Mouse (Mus musculus) neural tube, embryonic 11.5 days (tissue): ENCODE data around the gene Dock4. TPM values are rescaled to one million over a fixed set of nuclear protein-coding genes. Genes with fewer than 3 reads are reported as not detected.

Experiments
- ATAC-seq: fragments of 200-750 bp; cut with Nextera tagmentation; 2 replicates; pipeline ENCODE4 v1.8.0; 2017; ENCODE audit warnings: moderate number of reproducible peaks, mild to moderate bottlenecking, moderate TSS enrichment, moderate library complexity; ENCODE audit not compliant: insufficient read depth, low FRiP score, low TSS enrichment
- DNase-seq: peaks from one replicate; pipeline ENCODE4 v3.0.0-alpha.2; 2015; ENCODE audit warnings: low spot score
- H3K27ac ChIP-seq: fragments of 300-500 bp; sonication (generic); 2 replicates; pipeline ENCODE4 v1.5.1; 2014; ENCODE audit warnings: low read depth, mild to moderate bottlenecking, low read length
- H3K27me3 ChIP-seq: fragments of 300-500 bp; sonication (generic); 2 replicates; pipeline ENCODE4 v1.6.1; 2014; ENCODE audit warnings: mild to moderate bottlenecking, low read length, mixed read lengths; ENCODE audit not compliant: control insufficient read depth, insufficient read depth
- H3K36me3 ChIP-seq: fragments of 300-500 bp; sonication (generic); 2 replicates; pipeline ENCODE4 v1.6.1; 2014; ENCODE audit warnings: mild to moderate bottlenecking, low read length, moderate library complexity, mixed read lengths; ENCODE audit not compliant: control insufficient read depth, insufficient read depth
- H3K4me1 ChIP-seq: fragments of 300-500 bp; sonication (generic); 2 replicates; pipeline ENCODE4 v1.6.1; 2014; ENCODE audit warnings: low read length, mixed read lengths; ENCODE audit not compliant: control insufficient read depth, insufficient read depth
- H3K4me2 ChIP-seq: fragments of 300-500 bp; sonication (generic); 2 replicates; pipeline ENCODE4 v1.6.1; 2014; ENCODE audit warnings: low read depth, mild to moderate bottlenecking, moderate library complexity
- H3K4me3 ChIP-seq: fragments of 300-500 bp; sonication (generic); 2 replicates; pipeline ENCODE4 v1.5.1; 2014; ENCODE audit warnings: low read depth, low read length
- H3K9ac ChIP-seq: fragments of 300-500 bp; sonication (generic); 2 replicates; pipeline ENCODE4 v1.6.1; 2014; ENCODE audit warnings: mild to moderate bottlenecking, low read length
- H3K9me3 ChIP-seq: fragments of 300-500 bp; sonication (generic); 2 replicates; pipeline ENCODE4 v1.6.1; 2016; ENCODE audit warnings: low read length; ENCODE audit not compliant: control insufficient read depth
- WGBS: fragments of 180-500 bp; shearing (Covaris S2); extraction: QIAGEN DNeasy Blood & Tissue Kit; methylation state at CpG from one replicate; pipeline ENCODE4 v1.1.7; 2014; 5-methylcytosine and 5-hydroxymethylcytosine counted together
- polyA plus RNA-seq: library from polyadenylated mRNA; unstranded; fragments of >200 nt; fragmentation: Nextera tagmentation; extraction: Ambion mirVana; gene quantifications from 2 replicates; pipeline ENCODE4 v1.2.1, GENCODE M21; 2014

Dock4 gene
- polyA plus RNA-seq, 1 experiment from 2014 or later: 19.6 TPM

DNA sequence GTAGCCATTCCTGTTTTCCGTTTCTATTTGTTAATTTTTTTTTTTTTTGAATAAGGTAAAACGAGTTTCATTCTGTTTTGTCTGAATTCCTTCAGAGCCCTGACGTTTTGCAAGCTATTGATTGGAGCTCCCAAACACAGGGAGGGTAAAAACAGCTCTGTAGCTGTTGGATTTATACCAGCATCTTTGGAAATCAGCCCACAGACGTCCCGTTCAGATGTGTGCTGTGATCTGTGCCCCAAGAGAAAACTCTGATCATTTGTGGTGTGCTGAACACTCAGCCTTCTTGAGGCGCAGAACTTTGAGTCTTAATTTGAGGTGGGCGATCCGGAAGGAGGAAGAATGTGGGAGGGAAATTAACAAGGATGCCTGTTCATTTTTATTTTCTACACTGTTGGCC lies 62.7 kb downstream of the Dock4 start:
- Histone ChIP-seq H3K9ac (no peak overlapping the region), H3K4me3 (no peak overlapping the region), H3K27me3 (no peaks in the 10 kb centered on the region), H3K4me1 (peaks cover 8% of the 10 kb centered on the region; the same call in 1 of the 2 replicates), H3K36me3 (no peaks in the 10 kb centered on the region), H3K4me2 (no peak overlapping the region), H3K27ac (no peak overlapping the region), H3K9me3 (no peaks in the 10 kb centered on the region)
- DNase-seq (no peak), ATAC-seq (no peak)
- WGBS: 62% methylated on average over 8 of the region's 8 CpGs

- Histone ChIP-seq H3K4me3 (no peak overlapping the region), H3K9me3 (no peaks in the 10 kb centered on the region), H3K9ac (no peak overlapping the region), H3K27me3 (no peaks in the 10 kb centered on the region), H3K36me3 (no peaks in the 10 kb centered on the region), H3K4me1 (peaks cover 8% of the 10 kb centered on the region; the same call in 1 of the 2 replicates), H3K27ac (peak overlapping the region; percentile 45; the same call in 1 of the 2 replicates), H3K4me2 (no peak overlapping the region)
- ATAC-seq (no peak; the same call in 1 of the 2 replicates), DNase-seq (no peak)
- 53% methylated on average over 8 of the region's 8 CpGs for WGBS
These were observed 66.1 kb downstream of the Dock4 start for GRCm38 (mm10) chr12:40511643-40512369.

DNA sequence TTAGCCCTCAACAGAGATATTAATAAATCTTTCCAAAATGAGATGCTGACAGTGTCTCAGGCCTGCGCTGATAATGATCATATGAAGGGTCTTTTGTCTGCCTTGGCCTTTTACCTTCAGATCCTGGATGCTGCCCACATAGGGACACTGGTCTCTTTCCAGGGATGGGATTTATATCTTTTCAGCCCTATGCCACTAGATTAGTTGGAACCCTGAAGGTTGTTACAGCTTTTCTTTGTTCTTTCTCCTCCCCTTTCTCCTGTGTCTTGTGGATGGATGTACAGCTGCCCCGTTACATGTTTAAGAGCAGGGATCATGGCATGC lies 66.6 kb downstream of the Dock4 start:
- no peak for DNase-seq
- Histone ChIP-seq H3K27ac (peak overlapping the region; percentile 45; the same call in 1 of the 2 replicates), H3K4me3 (no peak overlapping the region), H3K27me3 (no peaks in the 10 kb centered on the region), H3K9ac (no peak overlapping the region), H3K4me2 (no peak overlapping the region), H3K4me1 (peaks cover 8% of the 10 kb centered on the region; the same call in 1 of the 2 replicates), H3K9me3 (no peaks in the 10 kb centered on the region), H3K36me3 (no peaks in the 10 kb centered on the region)
- peak; percentile 74 for ATAC-seq
- 55% methylated on average over 2 of the region's 2 CpGs for WGBS

DNA sequence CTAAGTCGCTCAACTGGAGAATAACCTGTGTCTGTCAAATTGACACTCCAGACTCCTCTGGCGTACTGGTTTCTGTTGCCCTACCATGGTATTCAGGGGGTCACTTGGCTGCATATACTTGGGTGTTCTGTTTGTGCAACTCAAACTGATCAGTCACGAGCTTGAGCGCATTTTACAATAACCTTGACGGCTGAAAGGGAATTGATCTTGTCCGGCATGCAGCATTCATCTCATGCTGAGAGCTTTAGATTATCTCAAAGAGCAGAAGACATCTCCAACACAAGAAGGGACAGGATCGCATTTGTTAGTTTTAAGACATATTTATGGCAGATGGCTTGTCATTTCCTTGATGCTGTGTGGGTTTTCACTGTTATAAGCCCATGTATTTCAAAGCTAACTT lies 67.2 kb downstream of the Dock4 start:
- H3K9me3 ChIP-seq: no peaks in the 10 kb centered on the region
- H3K4me1 ChIP-seq: peaks cover 7% of the 10 kb centered on the region; the same call in 1 of the 2 replicates
- H3K9ac ChIP-seq: no peak overlapping the region
- no peaks in the 10 kb centered on the region for H3K36me3 ChIP-seq
- H3K4me3 ChIP-seq: no peak overlapping the region
- WGBS: 52% methylated on average over 7 of the region's 7 CpGs
- no peaks in the 10 kb centered on the region for H3K27me3 ChIP-seq
- DNase-seq (no peak), ATAC-seq (no peak)
- no peak overlapping the region; the same call in 1 of the 2 replicates for H3K27ac ChIP-seq
- H3K4me2 ChIP-seq: no peak overlapping the region

DNA sequence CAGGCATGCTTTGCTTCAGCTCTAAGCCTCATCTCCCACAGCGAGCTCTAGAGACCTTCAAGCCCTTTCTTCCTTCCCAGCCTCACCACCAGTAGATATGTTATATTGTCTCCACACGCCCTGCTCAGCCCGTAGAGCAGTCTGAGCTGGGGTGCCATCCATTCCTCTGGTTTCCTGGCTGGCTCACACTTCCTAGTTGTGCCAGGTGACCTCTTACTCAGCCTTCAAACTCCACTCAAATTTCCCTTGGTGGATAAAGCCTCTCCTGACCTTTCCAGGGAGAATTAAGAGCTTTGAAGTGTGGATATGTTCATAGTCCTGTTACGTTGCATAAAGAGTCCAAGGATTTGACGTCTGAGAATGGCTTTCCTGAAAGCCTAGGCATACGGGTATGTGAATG lies 68.3 kb downstream of the Dock4 start:
- Histone ChIP-seq H3K27me3 (no peaks in the 10 kb centered on the region), H3K9ac (no peak overlapping the region), H3K4me2 (no peak overlapping the region), H3K4me3 (no peak overlapping the region), H3K9me3 (no peaks in the 10 kb centered on the region), H3K4me1 (peaks cover 5% of the 10 kb centered on the region; the same call in 1 of the 2 replicates), H3K36me3 (no peaks in the 10 kb centered on the region), H3K27ac (no peak overlapping the region)
- ATAC-seq (no peak), DNase-seq (no peak)
- 85% methylated on average over 6 of the region's 6 CpGs for WGBS

- no peaks in the 10 kb centered on the region for H3K27me3 ChIP-seq
- WGBS: 94% methylated on average over 4 of the region's 4 CpGs
- DNase-seq: no peak
- H3K36me3 ChIP-seq: no peaks in the 10 kb centered on the region
- ATAC-seq: no peak
- H3K4me2 ChIP-seq: no peak overlapping the region
- H3K4me3 ChIP-seq: no peak overlapping the region
- no peak overlapping the region for H3K9ac ChIP-seq
- H3K27ac ChIP-seq: no peak overlapping the region
- no peaks in the 10 kb centered on the region for H3K4me1 ChIP-seq
- no peaks in the 10 kb centered on the region for H3K9me3 ChIP-seq
These were observed 76.7 kb downstream of the Dock4 start for GRCm38 (mm10) chr12:40522468-40522867.

GRCm38 (mm10) chr12:40523020-40523419 lies 77.3 kb downstream of the Dock4 start:
- ATAC-seq (no peak), DNase-seq (no peak)
- H3K27me3 ChIP-seq: no peaks in the 10 kb centered on the region
- H3K9ac ChIP-seq: no peak overlapping the region
- WGBS: 91% methylated on average over 4 of the region's 4 CpGs
- H3K27ac ChIP-seq: no peak overlapping the region
- H3K9me3 ChIP-seq: no peaks in the 10 kb centered on the region
- H3K4me1 ChIP-seq: no peaks in the 10 kb centered on the region
- no peak overlapping the region for H3K4me3 ChIP-seq
- H3K36me3 ChIP-seq: no peaks in the 10 kb centered on the region
- H3K4me2 ChIP-seq: no peak overlapping the region

DNA sequence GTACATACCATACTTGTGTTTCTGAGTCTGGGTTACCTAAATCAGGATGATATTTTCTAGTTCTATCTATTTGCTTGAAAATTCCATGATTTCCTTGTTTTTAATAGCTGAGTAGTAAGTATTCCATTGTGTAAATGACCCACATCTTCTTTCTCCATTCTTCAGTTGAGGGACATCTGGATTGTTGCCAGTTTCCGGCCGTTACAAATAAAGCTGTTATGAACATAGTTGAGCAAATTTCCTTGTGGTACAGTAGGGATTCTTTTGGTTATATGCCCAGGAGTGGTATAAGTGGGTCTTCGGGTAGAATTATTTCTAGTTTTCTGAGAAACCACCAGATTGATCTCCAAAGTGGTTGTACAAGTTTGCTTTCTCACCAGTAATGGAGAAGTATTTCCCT lies 79.3 kb downstream of the Dock4 start:
- H3K27me3 ChIP-seq: no peaks in the 10 kb centered on the region
- WGBS: 96% methylated on average over 3 of the region's 3 CpGs
- H3K36me3 ChIP-seq: no peaks in the 10 kb centered on the region
- H3K4me3 ChIP-seq: no peak overlapping the region
- H3K4me2 ChIP-seq: no peak overlapping the region
- no peaks in the 10 kb centered on the region for H3K4me1 ChIP-seq
- DNase-seq: no peak
- H3K9me3 ChIP-seq: no peaks in the 10 kb centered on the region
- ATAC-seq: no peak
- no peak overlapping the region for H3K27ac ChIP-seq
- H3K9ac ChIP-seq: no peak overlapping the region
